Mouse (Mus musculus) ES-Bruce4 (cell line): ENCODE results near the gene Ankrd33b.

Experiments
- CTCF ChIP-seq: IDR thresholded peaks from one replicate; pipeline ENCODE4 v1.8.1; 2011; ENCODE audit warnings: low read depth, low read length
- POLR2A ChIP-seq: IDR thresholded peaks from one replicate; pipeline ENCODE4 v1.8.1; 2011; ENCODE audit warnings: low read length; ENCODE audit not compliant: insufficient read depth

- TF ChIP-seq CTCF (no peak), POLR2A (no peak)
Observed at GRCm38 (mm10) chr15:31342001-31342400, 25.5 kb downstream of the Ankrd33b start.
